Mouse (Mus musculus): ENCODE measurements at regions not wholly inside any gene's neighbourhood (a gene's known extent, or its start where the extent isn't known, plus 50 kb on each side); places are given as distances from the start of the nearest gene placed in this dataset.

DNA sequence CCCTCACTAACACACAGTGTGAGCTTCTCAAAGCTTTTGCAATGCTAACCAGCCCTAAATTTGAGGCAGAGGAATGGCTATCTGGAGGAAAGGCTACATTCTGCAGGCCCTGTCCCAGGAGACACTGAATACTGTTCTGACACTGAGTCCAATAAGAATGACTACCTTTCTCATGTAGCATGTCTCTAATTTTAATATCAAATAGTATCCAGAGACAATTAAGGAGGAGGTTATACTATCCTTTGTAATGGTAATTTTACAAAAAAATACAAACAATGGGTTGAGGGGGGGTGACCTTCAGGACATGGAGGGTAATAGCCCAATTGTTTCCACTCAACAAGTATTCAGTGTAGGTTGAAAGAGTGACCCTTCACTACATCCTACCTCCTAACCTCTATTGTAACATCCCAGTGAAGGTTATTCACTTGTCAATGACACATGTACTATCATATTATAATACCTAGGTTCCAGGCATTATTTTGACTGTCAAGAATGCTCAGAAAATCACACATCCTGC lies 222.7 kb downstream of the Gm826 start:
- H3K4me3 ChIP-seq (ENCODE audit: low read depth, low read length): no peak overlapping the region
- H3K27me3 ChIP-seq (replicated peaks; ENCODE audit: control insufficient read depth, insufficient read depth, low read length): no peaks in the 10 kb centered on the region
- H3K4me1 ChIP-seq (ENCODE audit: control insufficient read depth, insufficient read depth, low read length): no peaks in the 10 kb centered on the region
- no peaks in the 10 kb centered on the region for H3K9me3 ChIP-seq (ENCODE audit: control insufficient read depth, low read length)
- no peak overlapping the region for H3K9ac ChIP-seq (ENCODE audit: low read depth, low read length)
- ATAC-seq (ENCODE audit: low read depth) (no peak), DNase-seq (ENCODE audit: low spot score) (no peak)
- no peaks in the 10 kb centered on the region for H3K36me3 ChIP-seq (ENCODE audit: control insufficient read depth, insufficient read depth, low read length)
- no peak overlapping the region for H3K27ac ChIP-seq (replicated peaks; ENCODE audit: low read depth, low read length)
- H3K4me2 ChIP-seq (ENCODE audit: low read depth, low read length): no peak overlapping the region

DNA sequence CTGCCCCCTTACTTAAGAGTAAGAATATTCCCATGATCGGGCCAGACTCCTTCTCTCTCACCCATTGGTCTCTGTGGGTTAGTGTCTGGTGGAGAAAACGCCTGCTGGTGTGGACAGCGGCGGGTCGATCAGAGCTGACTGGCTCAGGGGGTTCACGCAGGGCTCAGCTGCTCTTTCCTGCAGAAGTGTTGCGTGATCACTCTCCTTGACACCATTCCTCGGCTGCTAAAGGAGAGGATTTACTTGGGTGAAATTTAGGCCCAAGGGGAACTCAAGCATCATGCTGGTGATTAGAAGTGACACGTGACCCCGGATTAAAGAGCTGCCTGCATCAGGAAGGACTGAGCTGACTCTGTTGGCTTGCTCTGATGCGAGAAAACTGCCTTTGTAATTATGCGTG lies 240.9 kb downstream of the Gm826 start:
- DNase-seq (ENCODE audit: low spot score) (peak; percentile 19), ATAC-seq (ENCODE audit: low read depth) (no peak)
- Histone ChIP-seq H3K9me3 (ENCODE audit: control insufficient read depth, low read length) (no peaks in the 10 kb centered on the region), H3K4me1 (ENCODE audit: control insufficient read depth, insufficient read depth, low read length) (no peaks in the 10 kb centered on the region), H3K4me3 (ENCODE audit: low read depth, low read length) (no peak overlapping the region), H3K27me3 (replicated peaks; ENCODE audit: control insufficient read depth, insufficient read depth, low read length) (no peaks in the 10 kb centered on the region), H3K4me2 (ENCODE audit: low read depth, low read length) (no peak overlapping the region), H3K9ac (ENCODE audit: low read depth, low read length) (no peak overlapping the region), H3K36me3 (ENCODE audit: control insufficient read depth, insufficient read depth, low read length) (no peaks in the 10 kb centered on the region), H3K27ac (replicated peaks; ENCODE audit: low read depth, low read length) (no peak overlapping the region)
- WGBS: 28% methylated on average over 12 of the region's 12 CpGs

DNA sequence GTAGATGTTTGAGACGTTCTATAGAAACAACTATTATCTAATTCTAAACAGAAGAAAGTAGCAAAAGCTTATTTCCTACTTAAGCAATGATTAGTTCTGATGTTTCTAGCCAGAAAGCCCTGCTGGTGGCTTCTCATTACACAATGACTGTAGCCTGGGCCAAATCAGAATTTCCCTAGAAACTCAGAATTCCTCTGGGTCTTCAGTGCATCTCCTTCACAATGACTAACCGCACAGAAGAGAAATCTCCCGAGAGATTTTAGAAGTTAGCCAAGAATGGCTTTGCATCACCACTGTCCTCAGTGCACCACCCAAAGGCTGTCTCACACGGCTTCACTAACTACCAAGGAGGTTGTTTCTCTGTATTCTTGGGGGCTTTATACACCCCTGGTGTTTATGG lies 248.0 kb downstream of the Gm826 start:
- no peak overlapping the region for H3K4me2 ChIP-seq (ENCODE audit: low read depth, low read length)
- no peak overlapping the region for H3K9ac ChIP-seq (ENCODE audit: low read depth, low read length)
- no peaks in the 10 kb centered on the region for H3K4me1 ChIP-seq (ENCODE audit: control insufficient read depth, insufficient read depth, low read length)
- no peaks in the 10 kb centered on the region for H3K9me3 ChIP-seq (ENCODE audit: control insufficient read depth, low read length)
- WGBS: 82% methylated on average over 4 of the region's 4 CpGs
- H3K36me3 ChIP-seq (ENCODE audit: control insufficient read depth, insufficient read depth, low read length): no peaks in the 10 kb centered on the region
- H3K4me3 ChIP-seq (ENCODE audit: low read depth, low read length): no peak overlapping the region
- ATAC-seq (ENCODE audit: low read depth) (no peak), DNase-seq (ENCODE audit: low spot score) (no peak)
- H3K27me3 ChIP-seq (replicated peaks; ENCODE audit: control insufficient read depth, insufficient read depth, low read length): no peaks in the 10 kb centered on the region
- H3K27ac ChIP-seq (replicated peaks; ENCODE audit: low read depth, low read length): no peak overlapping the region

DNA sequence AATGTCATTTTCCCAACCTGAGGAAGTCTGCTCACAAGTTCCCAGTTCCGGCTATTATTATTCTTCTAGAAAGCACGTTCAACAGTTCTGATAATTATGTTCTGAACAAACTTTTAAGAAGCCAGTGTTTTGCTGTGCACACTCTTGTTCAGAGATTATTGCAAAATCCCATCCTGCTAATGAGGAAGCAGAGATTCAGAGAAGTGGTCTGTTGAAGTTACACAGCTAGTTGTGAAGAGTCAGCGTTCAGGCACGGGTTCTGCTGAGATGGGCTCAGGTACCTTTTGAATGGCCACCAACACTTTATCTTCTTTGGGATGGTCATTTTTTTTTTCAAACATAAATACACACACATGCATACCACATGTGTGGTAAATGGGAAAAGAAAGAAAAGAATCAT lies 250.3 kb downstream of the Gm826 start:
- no peaks in the 10 kb centered on the region for H3K27me3 ChIP-seq (replicated peaks; ENCODE audit: control insufficient read depth, insufficient read depth, low read length)
- no peaks in the 10 kb centered on the region for H3K4me1 ChIP-seq (ENCODE audit: control insufficient read depth, insufficient read depth, low read length)
- no peak for ATAC-seq (ENCODE audit: low read depth)
- DNase-seq (ENCODE audit: low spot score): no peak
- no peaks in the 10 kb centered on the region for H3K9me3 ChIP-seq (ENCODE audit: control insufficient read depth, low read length)
- WGBS: 87% methylated on average over 4 of the region's 4 CpGs
- H3K4me3 ChIP-seq (ENCODE audit: low read depth, low read length): no peak overlapping the region
- no peak overlapping the region for H3K9ac ChIP-seq (ENCODE audit: low read depth, low read length)
- no peak overlapping the region for H3K4me2 ChIP-seq (ENCODE audit: low read depth, low read length)
- no peaks in the 10 kb centered on the region for H3K36me3 ChIP-seq (ENCODE audit: control insufficient read depth, insufficient read depth, low read length)
- H3K27ac ChIP-seq (replicated peaks; ENCODE audit: low read depth, low read length): no peak overlapping the region

DNA sequence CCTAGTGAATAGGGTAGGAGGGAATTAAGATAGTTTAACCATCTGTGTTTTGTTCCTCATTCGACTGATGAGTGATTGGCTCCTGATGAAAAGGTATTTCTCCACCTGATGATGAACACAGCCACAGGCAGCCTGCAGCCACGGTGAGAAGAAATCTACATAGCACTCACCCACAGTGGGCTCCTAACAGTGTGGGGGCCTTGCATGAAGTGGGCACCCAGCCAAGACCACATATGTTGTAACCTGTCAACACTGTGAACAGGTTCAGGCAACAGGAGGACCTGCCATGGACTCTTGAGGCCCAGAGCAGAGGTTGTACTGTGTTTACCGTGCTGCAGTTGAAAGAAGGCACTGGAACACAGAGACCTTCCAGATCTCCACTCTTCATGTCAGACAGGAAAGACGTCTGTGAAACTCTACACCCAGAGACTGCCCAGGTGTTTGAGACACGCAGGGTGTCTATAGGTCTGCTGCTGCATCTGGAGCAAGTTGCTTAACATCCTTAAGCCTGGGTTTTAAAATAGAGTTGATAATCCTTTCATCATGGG lies 251.8 kb downstream of the Gm826 start:
- DNase-seq (ENCODE audit: low spot score) (peak; percentile 59), ATAC-seq (ENCODE audit: low read depth) (peak; percentile 82)
- H3K27ac ChIP-seq (replicated peaks; ENCODE audit: low read depth, low read length): no peak overlapping the region
- H3K9me3 ChIP-seq (ENCODE audit: control insufficient read depth, low read length): no peaks in the 10 kb centered on the region
- no peak overlapping the region for H3K4me2 ChIP-seq (ENCODE audit: low read depth, low read length)
- no peaks in the 10 kb centered on the region for H3K4me1 ChIP-seq (ENCODE audit: control insufficient read depth, insufficient read depth, low read length)
- no peak overlapping the region for H3K9ac ChIP-seq (ENCODE audit: low read depth, low read length)
- H3K36me3 ChIP-seq (ENCODE audit: control insufficient read depth, insufficient read depth, low read length): no peaks in the 10 kb centered on the region
- 46% methylated on average over 5 of the region's 5 CpGs for WGBS
- H3K27me3 ChIP-seq (replicated peaks; ENCODE audit: control insufficient read depth, insufficient read depth, low read length): no peaks in the 10 kb centered on the region
- no peak overlapping the region for H3K4me3 ChIP-seq (ENCODE audit: low read depth, low read length)

DNA sequence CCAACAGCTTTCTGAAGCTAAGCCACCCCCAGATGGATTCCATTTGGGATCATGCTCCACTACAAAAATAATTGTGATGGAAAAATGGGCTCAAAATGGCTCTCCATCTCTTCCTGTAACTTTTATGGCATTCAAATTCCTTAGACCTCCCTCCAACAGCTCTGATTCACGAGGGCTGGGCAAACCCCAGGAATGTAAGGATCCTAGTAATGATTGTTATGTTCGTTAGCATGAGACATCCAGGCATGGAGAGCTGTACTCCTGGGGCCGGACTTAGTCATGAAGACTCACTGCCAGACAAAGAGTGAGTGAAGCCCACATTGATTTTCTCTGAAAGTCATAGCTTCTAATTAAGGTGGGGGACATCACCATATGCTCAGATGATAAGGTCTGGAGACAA lies 258.3 kb downstream of the Gm826 start:
- Histone ChIP-seq H3K4me3 (ENCODE audit: low read depth, low read length) (no peak overlapping the region), H3K9ac (ENCODE audit: low read depth, low read length) (no peak overlapping the region), H3K9me3 (ENCODE audit: control insufficient read depth, low read length) (no peaks in the 10 kb centered on the region), H3K27ac (replicated peaks; ENCODE audit: low read depth, low read length) (no peak overlapping the region), H3K4me1 (ENCODE audit: control insufficient read depth, insufficient read depth, low read length) (no peaks in the 10 kb centered on the region), H3K4me2 (ENCODE audit: low read depth, low read length) (no peak overlapping the region), H3K36me3 (ENCODE audit: control insufficient read depth, insufficient read depth, low read length) (no peaks in the 10 kb centered on the region), H3K27me3 (replicated peaks; ENCODE audit: control insufficient read depth, insufficient read depth, low read length) (no peaks in the 10 kb centered on the region)
- no peak for ATAC-seq (ENCODE audit: low read depth)
- 69% methylated on average over 3 of the region's 3 CpGs for WGBS
- no peak for DNase-seq (ENCODE audit: low spot score)

DNA sequence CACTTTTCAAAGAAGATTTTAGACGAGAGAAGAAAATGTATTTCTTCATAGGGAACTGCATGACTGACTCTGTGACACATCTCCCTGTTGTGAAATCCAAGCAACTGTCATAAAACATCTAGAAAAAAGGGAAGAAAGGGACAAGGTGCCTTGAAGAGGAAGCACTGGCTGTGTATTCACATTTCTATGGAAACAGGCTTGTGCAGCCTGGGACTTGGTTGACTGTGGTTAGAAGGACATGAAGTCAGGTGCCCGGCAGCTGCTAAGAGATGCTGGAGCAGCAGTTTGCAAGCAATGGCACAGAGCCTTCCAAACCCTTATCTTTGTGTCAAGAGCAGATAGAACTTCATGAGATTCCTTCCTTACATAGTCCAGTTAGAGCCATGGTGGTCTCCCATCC lies 263.5 kb downstream of the Gm826 start:
- Histone ChIP-seq H3K36me3 (ENCODE audit: control insufficient read depth, insufficient read depth, low read length) (no peaks in the 10 kb centered on the region), H3K27ac (replicated peaks; ENCODE audit: low read depth, low read length) (no peak overlapping the region), H3K9ac (ENCODE audit: low read depth, low read length) (no peak overlapping the region), H3K4me1 (ENCODE audit: control insufficient read depth, insufficient read depth, low read length) (peaks cover 8% of the 10 kb centered on the region; the same call in 1 of the 2 replicates), H3K4me3 (ENCODE audit: low read depth, low read length) (no peak overlapping the region), H3K9me3 (ENCODE audit: control insufficient read depth, low read length) (no peaks in the 10 kb centered on the region), H3K27me3 (replicated peaks; ENCODE audit: control insufficient read depth, insufficient read depth, low read length) (no peaks in the 10 kb centered on the region), H3K4me2 (ENCODE audit: low read depth, low read length) (no peak overlapping the region)
- no peak for DNase-seq (ENCODE audit: low spot score)
- no peak for ATAC-seq (ENCODE audit: low read depth)
- whole genome bisulfite sequencing: 77% methylated on average over 2 of the region's 2 CpGs

DNA sequence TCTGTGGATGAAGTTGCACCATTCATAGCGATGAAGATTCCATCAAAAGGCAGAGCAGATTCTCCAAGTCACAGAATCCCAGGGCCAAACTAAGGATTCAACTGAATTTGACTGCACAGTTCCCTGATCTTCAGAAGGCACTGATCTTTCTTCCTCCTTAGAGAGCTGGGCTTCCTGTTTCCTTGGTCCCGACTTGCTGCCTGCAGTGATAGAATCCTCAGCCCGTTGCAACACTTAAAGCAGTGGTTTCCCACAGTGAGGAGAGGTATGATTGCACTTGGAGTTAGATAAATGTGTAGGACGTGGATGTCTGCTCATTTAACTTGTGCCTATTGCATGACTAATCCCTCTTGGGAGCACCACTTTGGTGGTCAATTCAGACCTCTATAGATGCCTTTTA lies 265.2 kb downstream of the Gm826 start:
- no peaks in the 10 kb centered on the region for H3K9me3 ChIP-seq (ENCODE audit: control insufficient read depth, low read length)
- H3K4me2 ChIP-seq (ENCODE audit: low read depth, low read length): no peak overlapping the region
- H3K36me3 ChIP-seq (ENCODE audit: control insufficient read depth, insufficient read depth, low read length): no peaks in the 10 kb centered on the region
- H3K4me3 ChIP-seq (ENCODE audit: low read depth, low read length): no peak overlapping the region
- DNase-seq (ENCODE audit: low spot score): no peak
- no peak overlapping the region for H3K9ac ChIP-seq (ENCODE audit: low read depth, low read length)
- no peak for ATAC-seq (ENCODE audit: low read depth)
- H3K27me3 ChIP-seq (replicated peaks; ENCODE audit: control insufficient read depth, insufficient read depth, low read length): no peaks in the 10 kb centered on the region
- WGBS: 77% methylated on average over 4 of the region's 4 CpGs
- H3K27ac ChIP-seq (replicated peaks; ENCODE audit: low read depth, low read length): no peak overlapping the region
- peaks cover 8% of the 10 kb centered on the region; the same call in 1 of the 2 replicates for H3K4me1 ChIP-seq (ENCODE audit: control insufficient read depth, insufficient read depth, low read length)

DNA sequence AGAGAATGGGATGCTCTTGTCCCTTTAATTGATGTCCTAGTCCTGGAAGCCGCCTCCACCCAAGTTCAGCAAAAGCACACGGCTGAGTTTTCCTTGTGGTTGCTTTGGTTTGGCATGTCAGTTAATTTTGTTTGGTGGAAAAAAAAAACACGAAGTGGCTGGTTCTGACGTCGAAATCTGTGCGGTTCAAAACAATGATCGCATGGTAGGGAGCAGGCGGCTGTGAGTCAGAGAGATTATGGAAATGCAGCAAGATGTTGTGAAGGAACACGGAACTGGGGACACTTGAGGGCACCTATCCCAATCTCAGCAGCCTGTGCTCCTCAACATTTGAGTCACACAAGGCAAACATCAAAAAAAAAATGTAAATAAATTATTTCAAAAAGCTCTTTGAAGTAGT lies 266.1 kb downstream of the Gm826 start:
- ATAC-seq (ENCODE audit: low read depth): no peak
- WGBS: 73% methylated on average over 9 of the region's 9 CpGs
- peaks cover 8% of the 10 kb centered on the region; the same call in 1 of the 2 replicates for H3K4me1 ChIP-seq (ENCODE audit: control insufficient read depth, insufficient read depth, low read length)
- H3K9ac ChIP-seq (ENCODE audit: low read depth, low read length): no peak overlapping the region
- H3K9me3 ChIP-seq (ENCODE audit: control insufficient read depth, low read length): no peaks in the 10 kb centered on the region
- H3K36me3 ChIP-seq (ENCODE audit: control insufficient read depth, insufficient read depth, low read length): no peaks in the 10 kb centered on the region
- no peak overlapping the region for H3K27ac ChIP-seq (replicated peaks; ENCODE audit: low read depth, low read length)
- DNase-seq (ENCODE audit: low spot score): no peak
- no peaks in the 10 kb centered on the region for H3K27me3 ChIP-seq (replicated peaks; ENCODE audit: control insufficient read depth, insufficient read depth, low read length)
- no peak overlapping the region for H3K4me3 ChIP-seq (ENCODE audit: low read depth, low read length)
- no peak overlapping the region for H3K4me2 ChIP-seq (ENCODE audit: low read depth, low read length)
